Mouse (Mus musculus) frontal cortex, postnatal 14 days (tissue): Measurements from ENCODE around the gene Apoe.

Source experiments
- DNase-seq, 2 experiments: peaks; one replicate each; pipeline ENCODE4 v3.0.0; 2022; ENCODE audit warnings: low spot score in 2 of 2

The Apoe gene

DNA sequence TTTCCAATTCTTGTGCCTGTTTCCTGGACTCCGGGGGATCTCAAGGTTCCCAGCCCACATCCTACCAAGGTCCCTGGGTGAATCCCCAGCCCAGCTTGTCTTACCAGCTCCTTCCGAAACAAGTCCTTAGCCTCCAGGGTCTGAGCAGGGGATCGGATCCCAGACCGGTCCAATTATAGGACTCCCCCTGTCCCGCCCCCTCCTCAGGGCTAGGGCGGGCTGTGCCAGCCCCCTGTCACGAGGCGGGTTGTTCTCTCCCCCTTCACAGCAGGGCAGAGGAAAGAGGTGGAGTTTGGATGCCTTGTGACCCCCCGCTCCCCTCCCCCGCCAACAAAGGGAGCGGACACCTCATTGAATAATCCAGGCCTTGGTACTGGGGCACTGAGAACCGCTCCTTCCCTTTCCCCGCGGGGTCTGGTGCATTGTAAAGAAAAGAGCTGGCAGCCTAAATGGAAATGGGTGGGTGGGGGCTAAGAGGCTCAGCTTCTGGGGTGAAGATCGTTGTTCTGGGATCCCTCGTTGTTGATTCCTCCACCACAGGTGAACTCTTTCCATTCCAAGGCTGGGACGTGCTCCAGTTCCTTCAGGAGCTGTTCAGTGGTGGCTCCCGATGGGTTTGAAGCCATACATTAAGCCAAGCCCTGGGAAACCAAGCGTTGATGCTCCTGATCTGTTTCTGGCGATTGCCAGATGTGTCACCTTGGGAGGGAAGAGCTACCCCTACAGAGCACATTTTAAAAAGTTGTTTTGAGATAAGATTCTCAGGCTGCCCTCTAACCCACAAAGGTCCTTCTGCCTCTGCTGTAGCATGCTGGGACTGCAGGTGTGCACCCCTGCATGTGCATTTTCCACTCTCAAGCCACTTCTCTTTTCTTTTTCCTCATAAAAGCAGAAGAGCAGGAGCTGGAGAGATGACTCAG lies at the start of gene Apoe:
TSS of gene Apoe (minus strand) at position 282 of the 920 bp plus-strand sequence.
- peak in 1 of 2 experiments; percentile 73 for DNase-seq

DNA sequence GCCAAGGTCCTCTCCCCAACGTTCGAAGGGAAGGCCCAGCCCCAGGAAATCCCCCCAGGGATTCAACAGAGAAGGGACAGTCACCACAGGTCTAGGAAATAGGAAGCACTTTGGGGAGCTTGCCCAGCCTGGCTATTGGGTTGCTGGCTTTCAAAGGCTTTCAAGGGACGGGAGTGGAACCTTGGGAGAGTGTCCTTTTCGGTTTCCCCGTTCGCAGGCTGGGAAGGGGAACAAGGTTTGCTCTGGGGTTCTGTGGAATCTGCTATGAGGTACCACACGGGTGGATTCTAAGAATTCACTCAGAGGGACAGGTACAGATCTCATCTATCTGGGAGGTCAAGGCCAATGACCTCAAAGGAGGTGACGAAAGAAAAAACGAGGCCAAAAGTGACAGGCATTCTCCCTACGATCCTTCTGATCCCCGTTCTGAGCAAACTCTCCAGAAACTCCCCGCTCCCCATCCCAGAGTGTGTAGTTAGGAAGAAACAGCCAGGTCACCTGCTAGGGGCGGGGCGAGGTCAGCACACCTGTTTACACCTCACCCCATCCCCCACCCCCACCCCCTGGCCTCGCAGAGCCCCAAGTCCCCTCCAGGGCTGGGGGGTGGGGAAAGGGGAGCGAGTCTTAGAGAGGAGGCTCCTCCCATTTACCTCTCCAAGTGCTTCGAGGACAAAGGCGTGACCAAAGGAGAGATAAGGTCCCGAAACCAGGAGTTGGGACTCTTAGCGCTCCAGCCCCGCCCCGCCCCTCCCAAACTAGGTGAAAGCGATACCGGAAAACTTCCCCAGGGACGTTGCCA lies 48.6 kb upstream of the Apoe start:
- no peak for DNase-seq

DNA sequence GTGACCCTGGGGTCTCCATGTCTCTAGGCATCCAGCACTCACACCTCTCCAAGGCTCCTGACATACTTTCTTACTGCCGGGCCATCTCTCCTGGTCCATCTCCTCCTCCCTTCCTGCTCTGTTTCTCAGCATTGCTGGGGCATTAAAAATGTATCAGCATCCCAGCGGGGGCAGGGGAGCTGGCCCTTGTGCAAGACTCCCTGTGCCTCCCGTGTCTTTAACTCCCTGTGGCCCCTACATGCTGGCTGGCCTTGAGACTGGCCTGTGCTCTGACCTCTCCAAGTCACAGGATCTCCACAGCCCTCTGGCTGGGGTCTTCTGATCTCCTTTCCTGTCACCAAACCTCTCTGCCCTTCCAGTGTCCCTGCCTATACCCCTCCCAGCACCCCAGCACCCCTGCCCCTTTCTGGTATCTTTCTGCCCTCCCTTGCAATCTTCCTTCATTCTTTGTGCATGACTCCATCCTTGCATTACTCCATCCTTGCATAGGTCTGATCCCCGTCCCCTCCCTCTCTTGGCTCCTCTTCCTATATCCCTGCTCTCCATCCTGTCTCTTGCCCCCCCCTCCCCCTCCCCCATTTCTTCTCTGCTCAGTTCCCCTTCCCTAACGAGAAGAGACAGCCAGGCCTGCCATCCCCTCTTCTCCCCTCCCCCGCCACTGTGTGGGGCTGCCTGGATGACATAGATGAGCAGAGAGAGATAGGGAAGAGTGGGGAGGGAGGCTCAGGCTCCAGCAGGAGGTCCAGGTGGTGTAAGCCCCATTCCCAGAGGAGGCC lies 47.6 kb upstream of the Apoe start:
- no peak for DNase-seq

DNA sequence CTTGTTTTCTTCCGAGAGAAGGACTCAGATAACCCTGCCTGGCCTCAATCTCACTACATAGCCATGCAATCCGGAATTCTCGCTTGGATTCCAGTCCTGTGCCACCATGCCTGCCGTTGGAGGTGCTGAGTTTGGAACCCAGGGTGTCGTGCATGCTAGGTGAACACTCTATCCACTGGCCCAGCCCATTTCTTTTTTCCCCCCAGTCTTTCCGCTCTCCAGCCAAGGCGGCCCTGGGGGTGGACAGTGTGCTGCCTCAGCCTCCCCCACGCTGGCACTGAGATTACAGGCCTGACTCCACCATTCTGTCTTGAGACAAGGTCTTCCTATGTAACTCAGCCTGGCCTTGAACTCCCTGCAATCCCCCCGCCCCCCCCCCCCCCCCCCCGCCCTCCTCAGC lies 47.0 kb upstream of the Apoe start:
- DNase-seq, result no peak

DNA sequence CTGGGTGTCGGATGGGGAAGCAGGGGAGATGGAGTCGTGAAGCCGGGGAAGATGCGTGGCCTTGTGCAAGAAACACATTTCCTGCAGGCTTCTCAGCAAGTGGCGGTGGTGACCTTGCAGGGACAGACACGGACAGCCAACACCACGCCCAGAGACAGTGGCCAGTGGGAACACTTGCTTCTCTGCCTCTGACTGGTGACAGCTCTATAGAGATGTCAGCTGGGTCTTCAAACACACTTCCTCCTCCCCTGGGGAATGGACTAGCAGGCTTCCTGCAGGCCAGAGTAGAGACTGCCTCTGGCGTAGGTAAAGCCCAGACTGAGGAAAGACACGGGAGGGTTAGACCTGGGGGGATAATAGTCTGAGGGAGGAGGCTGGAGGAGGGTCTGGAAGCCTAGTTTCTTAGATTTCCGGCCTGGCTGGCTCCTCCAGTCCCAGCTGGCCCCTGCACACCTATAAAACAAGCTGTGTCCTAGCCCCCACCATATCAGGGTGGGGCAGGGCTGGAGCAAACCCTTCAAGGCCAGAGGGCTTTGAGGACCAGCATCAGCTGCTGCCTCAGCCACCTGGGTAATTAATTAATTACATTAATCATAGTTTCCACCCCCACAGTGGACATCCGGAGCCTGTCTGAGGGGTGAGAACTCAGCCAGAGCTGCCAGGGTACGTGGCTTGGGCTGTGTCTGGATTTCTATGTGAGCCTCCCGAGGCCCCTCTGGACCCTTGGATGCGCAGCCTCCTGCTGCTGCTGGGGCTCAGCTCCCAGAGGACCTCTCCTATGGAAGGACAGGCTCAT lies 45.8 kb upstream of the Apoe start:
- DNase-seq, result no peak

DNA sequence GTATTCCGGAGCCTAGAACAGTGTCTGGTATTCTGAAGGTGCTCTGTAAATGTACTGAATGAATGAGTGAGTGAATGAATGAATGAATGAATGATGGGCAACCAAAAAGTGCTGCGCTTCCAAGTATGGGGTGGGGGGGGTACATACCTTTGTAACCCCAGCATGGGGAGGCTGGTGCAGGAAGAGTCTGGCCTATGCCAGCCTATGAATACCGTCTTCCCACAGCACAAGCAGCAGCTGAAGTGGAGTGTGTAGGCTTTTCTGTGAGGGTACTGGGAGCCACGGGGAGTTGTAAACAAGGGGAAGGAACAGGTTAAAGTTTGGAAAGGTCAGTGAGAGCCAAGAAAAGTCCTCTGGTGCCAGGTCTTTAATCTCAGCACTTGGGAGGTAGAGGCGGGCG lies 44.8 kb upstream of the Apoe start:
- DNase-seq, result no peak

DNA sequence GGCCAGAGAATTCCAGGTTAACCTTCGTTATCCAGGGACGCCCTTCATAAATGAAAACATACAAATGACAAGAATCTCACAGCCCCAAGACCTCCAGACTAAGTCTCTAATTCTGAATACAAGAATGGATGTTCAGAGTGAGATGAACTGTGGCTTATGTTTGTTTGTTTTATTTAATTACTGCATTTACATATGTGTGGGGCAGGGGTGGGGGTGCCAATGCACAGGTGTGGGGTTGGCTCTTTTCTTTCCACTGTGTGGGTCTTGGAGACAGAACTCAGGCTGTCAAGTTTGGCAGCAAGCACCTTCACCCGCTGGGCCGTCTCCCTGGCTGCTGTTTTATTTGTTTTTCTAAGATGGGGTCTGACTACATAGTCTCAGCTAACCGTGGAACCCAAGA lies 43.5 kb upstream of the Apoe start:
- no peak for DNase-seq

DNA sequence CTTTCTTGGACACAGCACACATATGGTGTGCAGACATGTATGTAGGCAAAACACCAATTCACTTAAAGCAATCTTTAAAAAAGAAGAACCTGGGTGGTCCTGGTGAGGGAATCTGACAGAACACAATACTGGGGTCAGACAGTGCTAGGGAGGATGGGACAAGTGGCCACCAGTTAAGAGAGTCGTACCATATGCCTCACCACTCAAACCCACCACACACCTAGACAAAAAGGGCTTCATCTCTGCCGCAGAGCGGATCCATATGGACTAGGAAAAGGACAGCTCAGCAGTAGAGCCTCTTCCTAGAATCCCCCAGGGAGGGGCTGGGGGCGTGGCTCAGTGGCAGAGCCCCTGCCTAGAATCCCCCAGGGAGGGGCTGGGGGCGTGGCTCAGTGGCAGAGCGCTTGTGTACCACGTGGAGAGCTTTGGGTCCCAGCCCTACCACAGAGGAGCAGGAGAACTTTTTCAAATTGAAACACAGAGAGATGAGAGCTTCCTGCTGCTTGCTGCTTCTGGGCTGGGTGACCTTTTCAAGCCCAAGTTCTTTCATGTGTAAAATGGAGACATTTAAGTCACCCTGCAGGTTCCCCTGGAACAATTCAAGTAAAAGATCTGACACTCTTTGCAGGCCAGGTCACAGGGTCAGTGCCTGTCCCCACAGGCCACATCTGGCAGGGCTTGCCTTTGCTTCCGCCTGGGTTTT lies 42.5 kb upstream of the Apoe start:
- DNase-seq, result no peak

DNA sequence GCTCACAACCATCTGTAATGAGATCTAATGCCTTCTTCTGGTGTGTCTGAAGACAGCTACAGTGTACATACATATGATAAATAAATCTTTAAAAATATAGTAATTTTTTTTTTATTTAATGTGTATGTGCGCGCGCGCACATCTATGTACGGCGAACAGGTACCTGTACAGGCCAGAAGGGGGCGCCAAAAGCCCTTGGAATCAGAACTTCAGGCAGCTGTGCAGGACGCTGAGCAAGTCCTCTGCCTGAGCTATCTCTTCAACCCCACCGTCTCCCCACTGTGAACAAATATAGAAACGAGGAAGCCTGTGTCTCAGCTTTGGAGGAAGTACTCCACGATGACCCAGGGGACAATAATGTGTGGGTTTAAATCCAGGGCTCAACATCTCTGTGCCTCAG lies 41.3 kb upstream of the Apoe start:
- DNase-seq, result no peak

DNA sequence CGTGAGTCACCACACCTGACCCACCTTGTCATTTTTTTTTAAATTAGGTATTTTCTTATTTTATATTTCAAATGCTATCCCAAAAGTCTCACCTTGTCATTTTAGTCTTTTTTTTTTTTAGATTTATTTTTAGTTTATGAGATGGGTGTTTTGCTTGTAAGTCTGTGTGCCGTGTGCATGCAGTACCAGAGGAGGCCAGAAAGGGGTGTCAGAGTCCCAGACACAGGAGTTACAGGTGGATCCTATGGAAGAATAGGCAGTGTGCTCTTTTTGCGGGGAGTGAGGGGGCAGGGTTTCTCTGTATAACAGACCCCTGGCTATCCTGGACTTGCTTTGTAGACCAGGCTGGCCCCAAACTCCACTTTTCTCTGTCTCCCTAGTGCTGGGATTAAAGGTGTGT lies 39.8 kb upstream of the Apoe start:
- DNase-seq, result no peak

DNA sequence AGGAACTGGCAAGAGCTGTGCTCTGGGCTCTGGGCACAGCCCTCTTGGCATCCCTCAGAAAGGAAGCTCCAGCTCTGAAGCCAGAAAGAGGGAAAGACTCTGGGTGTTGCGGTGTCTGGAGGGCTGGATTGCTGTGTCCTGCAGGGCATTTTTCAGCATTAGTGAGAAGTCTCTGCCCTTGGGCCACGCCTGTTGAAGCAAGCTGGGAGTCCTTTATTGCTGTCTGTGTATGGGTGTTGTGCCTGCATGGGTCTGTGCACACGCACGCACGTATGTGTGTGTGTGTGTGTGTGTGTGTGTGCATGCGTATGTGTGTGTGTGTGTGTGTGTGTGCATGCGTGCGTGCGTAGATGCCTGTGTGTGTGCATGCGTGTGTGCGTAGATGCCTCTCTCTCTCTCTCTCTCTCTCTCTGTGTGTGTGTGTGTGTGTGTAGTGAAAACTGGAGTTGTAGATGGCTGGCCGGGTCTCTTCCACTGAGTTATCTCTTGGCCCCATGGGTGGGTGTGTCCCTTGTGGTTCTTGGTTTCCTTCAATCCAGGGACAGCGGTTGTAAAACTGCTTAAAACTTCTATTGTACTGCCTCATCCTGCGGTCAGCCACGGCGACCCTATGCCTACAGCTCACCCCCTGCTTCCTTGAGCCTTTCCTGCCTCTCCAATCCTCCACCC lies 37.5 kb upstream of the Apoe start:
- no peak for DNase-seq

DNA sequence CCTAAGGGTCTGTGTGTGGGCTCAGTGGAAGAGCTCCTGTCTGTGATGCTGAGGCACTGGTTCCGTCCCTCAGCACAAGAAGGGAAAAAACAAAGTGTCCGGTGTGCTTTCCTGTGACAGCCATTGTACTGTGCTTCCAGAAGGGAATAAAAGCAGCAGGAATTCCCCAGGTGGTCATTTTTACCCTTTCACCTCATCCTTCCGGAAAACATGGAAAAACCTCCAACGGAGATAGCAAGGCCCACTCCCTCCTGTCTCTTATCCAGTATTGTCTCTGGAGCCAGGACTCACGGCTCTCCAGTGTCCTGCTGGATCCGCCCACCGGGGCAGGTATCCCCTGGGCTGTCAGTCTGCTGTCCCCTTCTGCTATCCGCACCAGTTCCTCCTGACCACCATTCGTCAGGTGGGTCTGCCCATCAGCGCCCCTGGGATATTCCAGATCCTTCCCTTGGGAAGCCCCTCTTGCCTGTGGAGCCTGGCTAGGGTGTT lies 35.2 kb upstream of the Apoe start:
- DNase-seq, result no peak

DNA sequence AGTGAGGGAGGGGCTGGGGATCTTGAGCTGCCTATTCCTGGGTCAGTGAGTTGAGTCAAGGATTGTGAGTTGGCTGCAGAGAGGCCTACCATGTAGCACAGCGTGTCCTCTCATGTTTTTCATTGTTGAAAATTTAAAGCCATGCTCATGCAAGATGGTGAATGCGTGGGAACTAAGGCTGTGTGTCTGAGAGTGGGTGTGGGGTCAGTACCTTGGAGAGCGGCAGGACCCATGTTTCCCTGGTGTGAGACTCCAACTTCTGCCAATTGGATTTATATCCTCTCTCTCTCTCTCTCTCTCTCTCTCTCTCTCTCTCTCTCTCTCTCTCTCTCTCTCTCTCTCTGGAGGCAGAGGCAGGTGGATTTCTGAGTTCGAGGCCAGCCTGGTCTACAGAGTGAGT lies 27.6 kb upstream of the Apoe start:
- DNase-seq, result no peak

DNA sequence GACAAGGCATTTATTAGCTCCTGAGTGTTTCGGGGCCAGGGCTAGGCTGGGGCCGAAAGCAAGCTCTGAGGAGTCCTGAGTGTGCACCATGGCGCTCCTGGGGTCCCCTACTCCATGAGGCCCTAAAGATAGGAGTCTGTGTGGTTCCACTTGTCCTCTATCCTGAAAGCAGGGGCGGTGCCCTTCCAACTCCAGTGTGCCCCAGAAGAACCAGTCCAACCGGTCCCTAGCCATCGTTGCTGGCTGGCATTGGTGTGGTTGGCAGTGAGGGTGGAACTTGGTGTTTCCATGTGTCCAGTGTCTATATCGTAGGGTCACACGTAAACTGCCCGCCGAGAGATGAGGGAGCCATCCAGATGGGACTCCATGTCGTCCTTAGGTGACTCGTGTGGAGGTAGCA lies 25.2 kb upstream of the Apoe start:
- DNase-seq, result no peak

DNA sequence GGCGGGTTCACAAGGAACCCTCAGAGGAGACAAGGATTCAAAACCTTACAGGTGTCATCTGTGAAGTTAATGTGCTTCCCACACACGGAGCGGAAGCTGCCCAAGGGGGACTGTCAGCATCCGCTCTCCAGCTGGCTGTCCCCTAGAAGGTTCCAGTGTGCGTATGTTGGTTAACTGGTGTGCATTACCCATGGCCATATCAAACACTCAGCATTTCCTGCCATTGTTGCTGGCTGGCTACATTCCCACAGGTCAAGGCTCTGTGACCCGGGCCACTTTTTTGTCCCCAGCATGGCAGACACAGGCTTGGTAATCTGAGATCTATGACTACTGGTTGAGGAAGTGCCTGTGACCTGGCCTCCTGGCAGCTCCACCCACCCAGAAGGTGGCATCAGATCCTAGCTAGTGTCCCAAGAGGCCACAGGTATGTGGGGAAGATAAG lies 23.8 kb upstream of the Apoe start:
- no peak for DNase-seq

DNA sequence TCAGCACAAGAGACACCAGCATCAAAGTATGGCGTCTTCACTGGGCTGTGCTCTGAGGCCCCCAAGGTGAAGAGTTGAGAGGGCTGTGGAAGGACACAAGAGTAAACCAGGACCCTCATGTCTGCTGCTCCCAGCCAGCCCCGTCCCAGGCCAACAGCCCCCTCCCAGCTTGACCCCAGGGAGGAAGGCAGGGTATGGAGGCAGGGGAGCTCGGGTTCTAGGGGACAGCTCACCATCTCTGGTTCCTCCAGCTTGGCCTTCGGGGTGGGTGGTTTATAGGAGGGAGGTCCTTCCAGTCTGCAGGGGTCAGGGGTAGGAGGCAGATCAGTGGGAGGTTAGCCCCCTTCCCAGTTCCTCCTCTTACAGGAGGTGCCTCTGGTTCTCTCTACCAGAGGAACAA lies 20.2 kb upstream of the Apoe start:
- DNase-seq, result no peak

DNA sequence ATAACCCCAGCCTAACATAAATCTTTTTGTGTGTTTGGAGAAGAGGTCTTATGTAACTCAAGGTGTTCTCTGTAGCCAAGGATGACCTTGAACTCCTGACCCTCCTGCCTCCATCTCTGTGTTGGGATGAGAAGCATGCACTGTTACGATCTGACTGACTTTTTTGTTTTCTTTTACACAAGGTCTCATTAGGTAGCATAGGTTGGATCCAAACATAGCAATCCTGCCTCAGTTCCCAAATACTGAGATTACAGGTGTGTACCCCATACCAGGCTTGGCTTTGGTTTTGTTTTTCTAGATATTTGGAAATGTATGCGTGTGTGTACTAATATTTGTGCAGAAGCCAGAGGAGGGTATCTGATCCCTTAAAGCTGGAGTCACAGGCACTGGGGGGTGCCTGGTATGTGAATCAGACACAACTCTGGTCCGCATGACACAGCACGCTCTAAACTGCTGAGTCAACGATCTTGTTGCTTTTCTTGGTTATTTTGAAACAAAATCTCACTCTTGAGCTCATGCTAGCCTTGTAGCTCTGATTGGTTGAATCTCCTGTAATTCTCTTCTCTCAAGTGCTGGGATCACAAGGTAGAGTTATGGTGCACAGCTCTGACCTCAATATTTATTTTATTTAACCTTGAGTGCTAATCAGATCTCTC lies 19.4 kb upstream of the Apoe start:
- DNase-seq, result no peak

DNA sequence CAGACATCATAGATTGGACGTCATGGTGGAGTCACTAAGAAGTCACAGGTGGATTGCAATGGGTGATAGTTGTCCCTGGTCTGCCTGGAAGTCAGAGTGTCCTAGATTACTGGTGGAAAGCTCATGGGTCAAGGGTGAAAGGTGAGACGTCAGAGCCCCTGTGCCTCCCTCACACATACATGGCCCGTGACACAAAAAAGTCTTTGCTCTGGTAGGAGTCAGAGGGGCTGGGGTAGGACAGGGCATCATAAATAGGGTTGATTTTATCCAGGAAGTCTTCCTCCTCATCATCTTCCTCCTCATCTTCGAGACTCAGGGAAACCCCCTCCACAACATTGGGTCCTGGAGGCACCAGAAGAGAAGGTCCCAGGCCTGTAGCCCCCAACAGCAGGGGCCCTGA lies 18.4 kb upstream of the Apoe start:
- no peak for DNase-seq

DNA sequence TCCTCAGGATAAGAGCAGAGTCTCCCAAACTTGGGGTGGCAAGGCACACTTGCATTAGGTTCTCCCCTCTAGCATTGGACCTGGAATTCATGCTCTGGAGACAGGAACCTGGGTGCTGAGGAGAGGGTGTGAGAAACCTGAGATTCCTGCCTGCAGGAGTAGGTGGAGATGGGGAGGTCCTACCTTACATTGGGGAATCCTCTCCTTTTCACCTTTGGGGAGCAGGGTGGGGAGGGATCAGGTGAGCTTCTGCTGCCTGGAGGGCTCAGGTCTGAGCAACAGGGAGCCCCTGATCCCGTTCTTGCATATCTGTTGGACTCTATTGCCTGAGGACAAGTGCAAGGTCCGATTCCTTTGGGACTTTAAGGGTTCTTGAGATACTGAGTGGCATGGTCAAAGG lies 17.8 kb upstream of the Apoe start:
- DNase-seq, result no peak
